Mouse (Mus musculus) liver, adult 2 months (tissue): ENCODE results near the gene Klhdc7b. TPM values are rescaled to one million over a fixed set of nuclear protein-coding genes. Genes with fewer than 3 reads are reported as not detected.
A peak's percentile ranks its signal among the peaks of the same experiment; 100 is the strongest.

Experiments
- DNase-seq: peaks from one replicate; pipeline ENCODE4 v3.0.0-alpha.2; 2011; ENCODE audit warnings: low read depth, low spot score; ENCODE audit errors: extremely low read depth
- H3K27ac ChIP-seq: fragments of 200-500 bp; replicated peaks from 2 replicates; pipeline ENCODE4 v1.5.1; 2012; ENCODE audit warnings: low read depth, mild to moderate bottlenecking, control low read depth, inconsistent platforms, low read length; ENCODE audit not compliant: insufficient read depth
- H3K27me3 ChIP-seq: fragments of 200-500 bp; 2 replicates; pipeline ENCODE4 v1.6.1; 2012; ENCODE audit warnings: mild to moderate bottlenecking, moderate library complexity, low read length, inconsistent platforms; ENCODE audit not compliant: control insufficient read depth, insufficient read depth
- H3K36me3 ChIP-seq: fragments of 200-500 bp; 2 replicates; pipeline ENCODE4 v1.6.1; 2012; ENCODE audit warnings: low read length, inconsistent platforms; ENCODE audit not compliant: control insufficient read depth, insufficient read depth
- H3K4me1 ChIP-seq: fragments of 200-500 bp; 2 replicates; pipeline ENCODE4 v1.6.1; 2011; ENCODE audit warnings: low read length; ENCODE audit not compliant: control insufficient read depth, insufficient read depth
- H3K4me3 ChIP-seq: fragments of 200-500 bp; 2 replicates; pipeline ENCODE4 v1.5.1; 2011; ENCODE audit warnings: low read depth, mild to moderate bottlenecking, control low read depth, low read length, moderate library complexity; ENCODE audit not compliant: insufficient read depth
- H3K79me2 ChIP-seq: fragments of 200-500 bp; 2 replicates; pipeline ENCODE4 v1.6.1; 2012; ENCODE audit warnings: inconsistent platforms, mild to moderate bottlenecking, low read length, moderate library complexity; ENCODE audit not compliant: control insufficient read depth, insufficient read depth
- H3K9ac ChIP-seq: fragments of 200-500 bp; 2 replicates; pipeline ENCODE4 v1.6.1; 2012; ENCODE audit warnings: low read depth, mild to moderate bottlenecking, control low read depth, inconsistent platforms, low read length
- CTCF ChIP-seq: fragments of 200-500 bp; IDR thresholded peaks from 2 replicates; pipeline ENCODE4 v1.5.1; 2011; ENCODE audit warnings: low read depth, low read length, control low read depth
- POLR2A ChIP-seq: fragments of 200-500 bp; IDR thresholded peaks from 2 replicates; pipeline ENCODE4 v1.6.1; 2011; ENCODE audit warnings: low read length, control low read depth; ENCODE audit not compliant: insufficient read depth; ENCODE audit errors: extremely low read depth
- WGBS: fragments of 180-500 bp; shearing (Covaris S2); methylation state at CpG from one replicate; pipeline ENCODE4 v1.1.7; 2018; 5-methylcytosine and 5-hydroxymethylcytosine counted together
- polyA plus RNA-seq: library from polyadenylated mRNA; depleted of rRNA; stranded (reverse); fragments of >200 nt; gene quantifications from 2 replicates; pipeline ENCODE4 v1.2.3, GENCODE M21; 2012
- total RNA-seq: library from RNA; depleted of rRNA; stranded (reverse); fragments of >200 nt; gene quantifications from 2 replicates; pipeline ENCODE4 v1.2.3, GENCODE M21; 2014

Gene Klhdc7b
- total and polyA plus RNA-seq, 2 experiments = 0.28 to 0.34 TPM

GRCm38 (mm10) chr15:89421938-89422337 is 37.2 kb downstream of the Klhdc7b start:
- H3K79me2 ChIP-seq = no peaks in the 10 kb centered on the region
- WGBS = 94% methylated on average over 9 of the region's 9 CpGs

GRCm38 (mm10) chr15:89424621-89425020 is 39.9 kb downstream of the Klhdc7b start:
- Histone ChIP-seq H3K36me3 (peaks cover 22% of the 10 kb centered on the region), H3K4me3 (no peak overlapping the region), H3K27ac (no peak overlapping the region), H3K79me2 (no peaks in the 10 kb centered on the region), H3K9ac (no peak overlapping the region), H3K4me1 (peaks cover 12% of the 10 kb centered on the region), H3K27me3 (no peaks in the 10 kb centered on the region)
- TF ChIP-seq POLR2A (no peak), CTCF (no peak)
- no peak for DNase-seq
- whole genome bisulfite sequencing = 92% methylated on average over 8 of the region's 8 CpGs

More at GRCm38 (mm10) chr15:89421938-89422337, 37.2 kb downstream of the Klhdc7b start:
- Histone ChIP-seq H3K4me3 (no peak overlapping the region), H3K9ac (no peak overlapping the region), H3K27me3 (no peaks in the 10 kb centered on the region), H3K4me1 (peaks cover 5% of the 10 kb centered on the region), H3K36me3 (peaks cover 24% of the 10 kb centered on the region), H3K27ac (no peak overlapping the region)
- no peak for TF ChIP-seq CTCF
- TF ChIP-seq POLR2A = no peak
- no peak for DNase-seq

- H3K79me2 ChIP-seq = no peaks in the 10 kb centered on the region
- H3K4me1 ChIP-seq = peaks cover 12% of the 10 kb centered on the region
- TF ChIP-seq CTCF = no peak
- TF ChIP-seq POLR2A = no peak
- peak; percentile 64 for DNase-seq
- H3K4me3 ChIP-seq = no peak within 1 kb of the TSS
- no peaks in the 10 kb centered on the region for H3K27me3 ChIP-seq
- peak within 1 kb of the TSS; percentile 7; the same call in 1 of the 2 replicates for H3K27ac ChIP-seq
- no peak within 1 kb of the TSS for H3K9ac ChIP-seq
- WGBS = 40% methylated on average over 6 of the region's 6 CpGs
- H3K36me3 ChIP-seq = peaks cover 17% of the 10 kb centered on the region
Observed at GRCm38 (mm10) chr15:89425711-89426121, 41.0 kb downstream of the Klhdc7b start, which contains the start of gene Cpt1b. Gene Cpt1b (minus strand): TSS chr15:89425863.

GRCm38 (mm10) chr15:89426716-89427115 is 42.0 kb downstream of the Klhdc7b start:
- H3K27me3 ChIP-seq = no peaks in the 10 kb centered on the region
- H3K27ac ChIP-seq = no peak overlapping the region
- no peak overlapping the region for H3K4me3 ChIP-seq
- peaks cover 17% of the 10 kb centered on the region for H3K36me3 ChIP-seq
- H3K4me1 ChIP-seq = peaks cover 16% of the 10 kb centered on the region
- TF ChIP-seq POLR2A (no peak), CTCF (no peak)
- WGBS = 75% methylated on average over 10 of the region's 10 CpGs
- DNase-seq = no peak
- H3K9ac ChIP-seq = no peak overlapping the region
- no peaks in the 10 kb centered on the region for H3K79me2 ChIP-seq

- Histone ChIP-seq H3K36me3 (peaks cover 17% of the 10 kb centered on the region), H3K4me3 (0 out of 2 replicates have a peak overlapping the region, but pooled peaks have one; percentile 83), H3K27ac (peak overlapping the region; percentile 32), H3K79me2 (no peaks in the 10 kb centered on the region), H3K9ac (peak overlapping the region; percentile 53; the same call in 1 of the 2 replicates), H3K4me1 (peaks cover 16% of the 10 kb centered on the region), H3K27me3 (no peaks in the 10 kb centered on the region)
- no peak for TF ChIP-seq CTCF
- no peak for TF ChIP-seq POLR2A
- WGBS = 61% methylated on average over 19 of the region's 19 CpGs
- DNase-seq = peak; percentile 74
Observed at GRCm38 (mm10) chr15:89428136-89428790, 43.5 kb downstream of the Klhdc7b start.

GRCm38 (mm10) chr15:89428821-89429351 is 44.2 kb downstream of the Klhdc7b start:
- peak overlapping the region; percentile 53 for H3K9ac ChIP-seq
- 4% methylated on average over 22 of the region's 22 CpGs for WGBS
- peaks cover 17% of the 10 kb centered on the region for H3K36me3 ChIP-seq
- TF ChIP-seq CTCF = no peak
- TF ChIP-seq POLR2A = no peak
- H3K27ac ChIP-seq = peak overlapping the region; percentile 32
- DNase-seq = no peak
- no peaks in the 10 kb centered on the region for H3K79me2 ChIP-seq
- H3K4me1 ChIP-seq = peaks cover 16% of the 10 kb centered on the region
- H3K4me3 ChIP-seq = peak overlapping the region; percentile 83
- H3K27me3 ChIP-seq = no peaks in the 10 kb centered on the region
